Mouse (Mus musculus) cerebellum, adult 9-10 months (tissue): ENCODE results near the gene Rbm8a.

Experiments used
- DNase-seq: peaks from one replicate; pipeline ENCODE4 v3.0.0; 2022

The Rbm8a gene

DNA sequence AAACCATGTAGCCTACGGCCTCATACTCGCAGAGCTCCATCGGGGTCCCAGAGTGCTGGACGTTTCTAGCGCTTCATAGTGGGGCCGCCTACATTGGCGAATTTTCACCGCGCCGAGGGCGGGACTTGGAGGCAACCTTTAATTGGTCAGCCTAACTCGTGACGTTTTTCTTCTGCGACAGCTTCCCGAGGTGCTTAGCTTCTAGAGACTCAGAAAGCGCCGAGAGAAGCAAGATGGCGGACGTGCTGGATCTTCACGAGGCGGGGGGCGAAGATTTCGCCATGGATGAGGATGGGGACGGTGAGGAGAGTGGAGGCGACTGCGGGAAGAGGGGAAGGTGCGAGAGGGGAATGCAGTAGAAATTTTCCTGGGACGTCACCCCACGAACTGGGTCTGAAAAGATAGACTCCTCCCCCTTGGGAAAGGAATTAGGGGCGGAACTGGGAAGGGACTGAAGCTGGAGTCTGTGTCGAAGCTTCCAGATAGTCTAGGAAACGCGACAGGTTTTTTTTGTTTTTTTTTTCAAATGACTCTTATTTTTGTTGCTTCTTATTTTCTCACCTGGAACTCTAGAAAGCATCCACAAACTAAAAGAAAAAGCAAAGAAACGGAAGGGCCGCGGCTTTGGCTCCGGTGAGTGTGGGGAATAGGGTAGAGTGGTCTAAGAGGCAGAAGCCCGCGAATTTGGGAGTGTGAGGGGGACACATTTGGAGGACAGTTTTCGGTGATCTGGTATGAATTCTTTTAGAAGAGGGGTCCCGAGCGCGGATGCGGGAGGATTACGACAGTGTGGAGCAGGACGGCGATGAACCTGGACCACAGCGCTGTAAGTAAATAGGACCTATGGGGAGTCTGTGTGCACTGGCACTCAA is at the start of gene Rbm8a:
Rbm8a (plus strand) TSS at position 205 of the 872 bp plus-strand sequence.
- peak; percentile 97 for DNase-seq

DNA sequence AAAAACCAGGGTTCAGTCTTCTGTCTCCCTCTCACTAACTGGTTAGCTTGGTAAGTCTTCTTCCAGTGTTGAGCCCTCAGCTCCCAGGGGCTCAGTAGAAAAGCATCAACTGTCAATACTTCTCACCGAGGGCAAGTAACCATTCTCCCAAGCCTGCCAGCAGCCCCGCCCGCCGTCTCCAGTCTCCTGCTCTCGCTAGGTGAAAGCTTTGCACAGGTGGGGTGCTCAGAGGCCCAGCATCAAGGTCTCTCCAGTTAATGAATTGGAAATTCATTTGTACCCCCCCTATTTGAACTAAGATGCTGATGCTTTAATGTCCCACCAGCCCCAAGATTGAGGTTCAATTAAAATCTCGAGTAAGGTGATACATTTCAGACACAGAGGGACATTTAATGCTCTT is 48.6 kb upstream of the Rbm8a start:
- no peak for DNase-seq

DNA sequence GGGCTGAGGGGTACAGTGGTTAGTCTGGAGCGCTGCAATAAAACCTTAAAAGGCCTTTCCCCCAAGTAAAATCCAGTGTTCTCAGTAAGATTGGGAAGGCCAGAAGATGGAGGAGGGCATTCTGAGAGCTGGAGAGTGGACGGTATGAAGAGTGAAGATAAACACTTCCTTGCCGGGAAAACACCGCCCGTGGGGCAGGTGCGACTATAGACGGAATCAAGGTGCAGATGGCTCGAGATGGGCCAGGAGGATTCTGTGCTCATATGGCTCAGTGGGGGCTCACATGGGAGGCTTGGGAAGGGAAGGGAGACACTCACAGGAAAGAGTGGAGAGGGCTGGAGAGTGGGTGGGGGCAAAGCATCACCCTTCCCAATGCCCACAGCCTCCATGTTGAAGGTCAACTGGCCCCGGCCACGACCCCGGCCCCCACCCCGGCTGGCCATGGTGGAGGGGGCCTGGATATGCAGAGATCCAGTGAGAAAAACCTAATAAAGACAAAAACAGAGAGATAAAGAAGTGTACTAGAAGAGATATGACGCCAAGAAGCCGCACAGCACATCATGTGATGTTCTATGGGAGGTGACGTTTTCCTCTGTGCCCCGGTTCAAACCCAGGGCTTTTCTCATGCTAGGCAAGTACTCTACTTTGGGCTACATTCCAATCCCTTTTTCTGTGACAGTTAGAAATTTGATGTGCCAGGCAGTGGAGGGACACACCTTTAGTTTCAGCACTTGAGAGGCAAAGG is 47.8 kb upstream of the Rbm8a start:
- no peak for DNase-seq

- no peak for DNase-seq
Measured at GRCm38 (mm10) chr3:96583386-96583785, 46.3 kb upstream of the Rbm8a start.

GRCm38 (mm10) chr3:96590657-96591056 is 39.1 kb upstream of the Rbm8a start:
- no peak for DNase-seq

GRCm38 (mm10) chr3:96593374-96593773 is 36.4 kb upstream of the Rbm8a start:
- no peak for DNase-seq

DNA sequence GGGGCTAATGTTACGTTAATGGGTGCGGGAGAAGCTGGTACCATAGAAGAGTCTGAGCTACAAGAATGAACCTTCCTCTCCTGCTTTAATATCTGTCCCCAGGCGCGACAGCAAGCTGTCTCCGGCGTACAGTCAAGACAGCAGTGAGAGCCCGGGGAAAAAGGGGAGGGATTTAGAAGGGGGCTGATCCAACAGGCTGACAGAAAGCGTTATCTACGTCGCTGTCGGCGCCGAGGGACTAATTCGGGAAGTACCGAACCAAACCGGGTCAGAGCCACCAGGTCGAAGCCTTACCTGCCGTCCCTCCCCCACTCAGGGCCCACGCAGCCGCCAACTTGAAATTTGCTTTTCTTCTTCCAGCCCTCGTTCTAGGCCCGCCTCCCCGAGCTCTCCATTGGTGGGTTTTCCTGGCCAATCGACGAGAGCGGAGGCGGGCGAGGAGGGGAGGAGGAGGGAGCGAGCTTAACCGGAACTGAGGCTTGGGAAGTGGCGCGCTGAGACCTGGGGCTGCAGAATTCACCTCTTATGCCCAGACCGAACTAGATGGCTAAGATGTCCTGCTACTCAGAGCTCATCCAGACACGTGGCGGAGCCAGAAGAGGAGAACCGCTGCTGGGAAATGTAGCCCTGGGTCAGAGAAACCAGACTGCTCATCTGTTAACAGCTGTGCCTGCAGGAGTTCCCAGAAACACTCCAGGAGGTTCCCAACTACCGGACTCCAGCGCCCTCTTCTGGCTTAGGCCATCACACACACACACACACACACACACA is 35.8 kb upstream of the Rbm8a start, which contains the start of gene Polr3gl:
Polr3gl (minus strand) TSS at position 392 of the 771 bp plus-strand sequence.
- peak; percentile 97 for DNase-seq

- peak; percentile 58 for DNase-seq
Measured at GRCm38 (mm10) chr3:96594851-96595250, 34.9 kb upstream of the Rbm8a start.

GRCm38 (mm10) chr3:96595661-96596060 is 34.1 kb upstream of the Rbm8a start:
- peak; percentile 78 for DNase-seq

DNA sequence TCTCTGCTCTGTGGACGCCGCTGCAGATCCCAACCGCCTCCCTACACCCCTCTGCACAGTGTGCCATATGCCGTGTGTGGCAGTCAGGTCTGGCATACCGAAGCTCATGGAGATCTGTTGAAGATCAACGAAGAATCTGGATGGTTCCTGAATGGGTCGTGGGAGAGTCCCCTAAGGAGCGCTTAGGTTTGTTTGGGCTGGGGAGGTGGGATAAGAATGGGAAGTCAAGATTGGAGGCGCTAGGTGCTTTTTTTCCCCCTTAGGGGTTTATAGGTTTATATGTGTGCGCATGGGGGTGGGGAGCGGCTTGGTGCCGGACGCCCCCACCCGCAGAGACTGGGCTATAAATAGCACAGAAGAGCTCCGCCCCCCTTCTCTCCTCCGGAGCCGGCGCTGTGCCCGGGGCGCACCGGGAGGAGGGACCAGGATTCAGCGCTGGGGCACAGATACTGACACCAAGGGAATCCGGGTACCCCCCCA is 33.5 kb upstream of the Rbm8a start, which contains the start of gene Ankrd34a:
Ankrd34a (plus strand) TSS at position 409 of the 480 bp plus-strand sequence.
- peak; percentile 94 for DNase-seq

DNA sequence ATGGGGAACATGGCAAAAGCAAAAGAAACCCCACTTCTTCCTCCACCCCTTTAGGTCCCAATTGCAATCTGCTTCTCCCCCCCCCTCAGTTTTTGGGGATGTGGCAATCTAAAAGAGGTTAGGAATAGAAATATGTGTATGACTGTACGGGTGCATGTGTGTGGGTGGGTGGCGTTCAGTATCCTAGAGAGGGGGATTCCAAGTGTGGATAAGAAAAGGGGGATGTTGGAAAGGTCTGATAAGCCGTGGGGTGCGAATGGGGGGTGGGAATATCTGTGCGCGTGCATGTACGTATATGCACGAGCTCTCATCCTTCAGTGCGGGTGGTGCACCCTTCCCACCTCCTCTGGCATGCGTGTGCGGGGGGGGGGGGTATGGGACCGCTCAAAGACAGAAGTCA is 32.9 kb upstream of the Rbm8a start:
- DNase-seq = peak; percentile 74

- peak; percentile 72 for DNase-seq
Measured at GRCm38 (mm10) chr3:96597435-96597891, 32.3 kb upstream of the Rbm8a start.

DNA sequence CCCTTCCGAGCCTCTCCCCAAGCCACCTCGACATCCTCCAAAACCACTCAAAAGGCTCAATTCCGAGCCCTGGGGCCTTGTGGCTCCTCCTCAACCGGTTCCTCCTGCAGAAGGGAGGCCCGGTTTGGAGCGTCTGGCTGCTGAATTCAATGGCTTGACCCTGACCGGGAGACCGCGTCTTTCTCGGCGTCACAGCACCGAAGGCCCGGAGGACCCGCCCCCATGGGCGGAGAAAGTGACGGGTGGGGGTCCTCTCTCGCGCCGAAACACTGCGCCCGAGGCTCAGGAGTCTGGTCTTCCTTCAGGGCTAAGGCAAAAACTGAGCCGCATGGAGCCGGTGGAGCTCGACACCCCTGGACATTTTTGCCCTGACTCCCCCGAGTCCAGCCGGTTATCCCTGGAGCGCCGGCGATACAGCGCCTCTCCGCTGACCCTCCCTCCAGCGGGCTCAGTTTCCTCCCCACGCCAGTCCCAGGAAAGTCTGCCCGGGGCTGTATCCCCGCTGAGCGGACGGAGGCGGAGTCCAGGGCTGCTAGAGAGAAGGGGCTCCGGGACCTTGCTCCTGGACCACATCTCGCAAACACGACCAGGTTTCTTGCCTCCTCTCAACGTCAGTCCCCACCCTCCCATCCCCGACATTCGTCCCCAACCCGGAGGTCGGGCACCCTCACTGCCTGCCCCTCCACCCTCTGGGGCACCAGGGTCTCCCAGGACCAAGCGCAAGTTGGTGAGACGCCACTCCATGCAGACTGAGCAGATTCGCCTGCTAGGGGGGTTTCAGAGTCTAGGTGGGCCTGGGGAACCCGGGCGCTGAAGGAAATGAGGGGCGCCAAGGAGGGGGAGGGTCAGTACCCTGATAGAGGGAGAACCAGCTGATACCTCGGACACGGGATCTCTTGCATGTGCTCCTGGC is 31.3 kb upstream of the Rbm8a start:
- DNase-seq = peak; percentile 56

DNA sequence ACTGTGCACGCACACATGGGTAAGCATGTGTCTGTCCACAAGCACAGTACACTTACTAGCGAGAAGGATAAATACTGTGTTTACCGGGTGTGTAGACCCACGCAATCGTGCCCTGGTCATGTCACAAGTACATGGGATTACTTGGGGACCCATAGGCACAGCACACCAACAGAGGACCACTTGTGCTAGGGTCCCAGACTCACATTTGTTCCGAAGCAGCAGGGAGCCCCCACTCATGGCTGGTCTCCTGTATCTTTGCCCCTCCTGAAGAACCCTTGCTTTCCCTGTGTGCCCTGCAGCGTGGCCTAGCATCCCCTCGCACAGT is 30.7 kb upstream of the Rbm8a start:
- DNase-seq = no peak

DNA sequence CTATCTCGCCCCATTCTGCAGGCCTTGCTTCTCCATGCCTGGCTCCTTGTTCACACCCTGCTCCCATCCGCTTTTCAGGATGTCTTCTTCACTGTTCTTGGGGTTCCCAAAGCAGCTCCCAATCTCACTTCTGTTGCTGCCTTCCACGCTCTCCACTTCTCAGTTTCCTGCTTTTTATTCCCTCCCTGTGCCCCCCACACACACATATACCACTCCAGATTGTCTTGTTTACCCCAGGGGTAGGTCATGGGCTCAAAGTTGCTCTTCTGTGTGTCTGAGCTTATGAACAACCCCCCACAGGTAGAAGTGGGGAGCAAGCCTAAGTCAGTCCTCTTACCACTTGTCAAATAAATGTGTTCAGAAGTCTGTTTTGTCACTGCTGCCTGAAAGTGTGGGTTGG is 30.3 kb upstream of the Rbm8a start:
- DNase-seq = no peak

GRCm38 (mm10) chr3:96600639-96601250 is 29.0 kb upstream of the Rbm8a start, which contains the start of gene Lix1l:
TSS of gene Lix1l (plus strand) at chr3:96601149.
- peak; percentile 95 for DNase-seq

- peak; percentile 81 for DNase-seq
Measured at GRCm38 (mm10) chr3:96601251-96601787, 28.4 kb upstream of the Rbm8a start.

DNA sequence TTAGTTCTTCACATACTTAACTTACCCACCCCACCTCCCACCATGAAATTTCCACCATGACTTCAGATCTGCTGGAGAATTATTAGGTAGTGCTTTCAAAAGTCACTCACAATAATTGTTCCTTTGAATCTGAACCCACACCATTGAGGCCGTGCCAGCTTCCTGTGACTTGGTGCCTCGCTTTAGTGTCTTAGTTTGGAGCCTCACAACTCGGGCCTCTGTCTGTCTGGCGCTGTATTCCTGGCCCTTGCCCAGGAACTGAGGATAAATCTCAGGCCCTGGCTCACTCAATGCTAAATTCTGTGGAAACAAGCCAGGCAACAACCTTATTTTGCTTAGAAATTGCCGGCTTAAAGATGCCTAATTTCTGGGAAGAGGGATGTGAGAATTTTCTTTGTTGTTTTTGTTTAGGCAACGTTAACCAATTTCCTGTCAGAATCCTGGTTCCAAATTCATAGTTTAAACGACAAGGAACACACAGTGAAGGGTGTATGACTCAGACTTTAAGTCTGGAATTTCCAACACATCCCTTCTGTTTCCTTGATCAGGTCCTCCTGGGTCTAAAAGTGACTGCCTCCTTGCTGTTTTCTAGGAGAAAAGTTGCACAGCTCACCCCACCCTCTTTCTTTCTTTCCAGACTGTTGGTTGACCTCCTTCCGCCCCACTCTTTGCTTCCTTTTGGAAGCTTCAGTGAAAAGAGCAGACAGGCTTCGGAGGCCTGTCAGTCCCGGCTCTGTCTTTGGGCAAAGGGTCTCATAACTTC is 27.6 kb upstream of the Rbm8a start:
- DNase-seq = peak; percentile 64

GRCm38 (mm10) chr3:96602704-96603084 is 27.0 kb upstream of the Rbm8a start:
- DNase-seq = no peak

DNA sequence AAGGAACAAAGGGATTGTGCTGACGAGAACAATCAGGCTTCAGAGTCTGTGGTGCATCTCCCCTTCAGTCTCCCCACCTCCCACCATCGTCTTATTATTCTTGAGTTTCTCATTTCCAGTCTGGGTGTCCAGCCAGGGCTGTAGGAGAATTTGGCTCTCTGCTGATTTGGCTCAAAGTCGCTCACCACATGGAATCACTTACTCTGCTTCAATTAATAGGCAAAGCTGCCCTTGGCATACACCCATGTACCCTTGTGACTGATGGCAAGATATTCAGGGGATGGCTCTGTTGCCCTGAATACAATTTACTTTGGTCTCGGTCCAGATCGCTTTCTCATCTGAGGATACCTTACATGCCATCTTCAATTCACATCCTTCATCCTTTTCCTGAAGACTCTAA is 26.4 kb upstream of the Rbm8a start:
- DNase-seq = peak; percentile 80
